Mouse (Mus musculus): ENCODE measurements at regions not wholly inside any gene's neighbourhood (a gene's known extent, or its start where the extent isn't known, plus 50 kb on each side); places are given as distances from the start of the nearest gene placed in this dataset.
A peak's percentile ranks its signal among the peaks of the same experiment; 100 is the strongest.

DNA sequence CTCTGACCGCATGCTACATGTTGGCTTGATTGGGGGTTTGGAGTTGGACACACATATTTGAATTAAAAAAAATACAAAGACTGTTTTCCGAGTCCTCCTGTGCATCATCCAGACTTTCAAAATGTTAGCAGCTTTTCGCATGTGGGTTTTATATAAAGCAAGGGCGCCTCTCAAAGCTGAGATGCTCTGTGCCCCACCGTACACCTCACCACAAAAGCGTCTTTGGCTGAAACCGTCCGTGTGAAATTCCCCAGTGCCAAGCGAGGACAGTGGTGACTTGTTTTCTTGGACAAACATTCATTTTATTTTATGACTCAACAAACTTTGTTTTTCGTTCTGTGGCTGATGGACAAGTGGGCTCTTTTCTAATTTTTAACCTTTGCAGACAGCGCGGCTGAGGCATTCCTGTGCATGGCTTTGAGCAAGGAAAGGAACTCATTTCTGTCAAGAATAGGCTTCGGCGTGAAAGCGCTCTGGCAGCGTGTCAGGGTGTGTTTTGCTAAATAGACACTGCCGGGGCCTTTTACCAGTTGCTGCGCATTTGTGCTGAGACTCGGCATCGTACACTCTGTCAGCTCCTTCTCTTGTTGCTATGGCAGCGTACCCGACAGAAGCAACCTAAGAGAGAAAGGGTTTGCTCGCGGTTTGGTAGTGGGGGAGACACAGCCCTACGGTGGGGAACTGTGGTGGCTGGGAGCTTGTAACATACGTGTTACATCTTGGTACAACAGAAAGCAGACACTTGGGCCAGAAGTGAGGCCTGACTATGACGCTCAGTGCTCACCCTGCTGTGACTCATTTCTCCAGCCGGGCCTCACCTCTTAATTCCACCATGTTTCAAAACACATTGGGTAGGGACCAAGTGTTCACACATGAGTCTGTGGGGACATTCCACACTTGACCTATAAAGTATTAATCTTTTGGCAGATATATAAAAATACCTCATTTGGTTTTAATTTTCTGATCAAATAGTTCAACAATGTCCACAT lies 123.6 kb downstream of the Qrsl1 start:
- ATAC-seq: no peak
- Histone ChIP-seq H3K9me3 (replicated peaks) (peaks cover 10% of the 10 kb centered on the region), H3K27me3 (replicated peaks) (no peaks in the 10 kb centered on the region), H3K27ac (no peak overlapping the region), H3K4me1 (no peaks in the 10 kb centered on the region), H3K36me3 (no peaks in the 10 kb centered on the region), H3K9ac (no peak overlapping the region), H3K4me3 (no peak overlapping the region), H3K4me2 (no peak overlapping the region)
- WGBS (ENCODE audit: insufficient replicate concordance): 84% methylated on average over 28 of the region's 28 CpGs

GRCm38 (mm10) chr10:43780571-43780970 lies 121.0 kb downstream of the Qrsl1 start:
- Histone ChIP-seq H3K27me3 (replicated peaks) (no peaks in the 10 kb centered on the region), H3K36me3 (no peaks in the 10 kb centered on the region), H3K27ac (no peak overlapping the region), H3K4me1 (no peaks in the 10 kb centered on the region), H3K9ac (no peak overlapping the region), H3K4me3 (no peak overlapping the region), H3K9me3 (replicated peaks) (peaks cover 11% of the 10 kb centered on the region), H3K4me2 (no peak overlapping the region)
- 76% methylated on average over 4 of the region's 4 CpGs for WGBS (ENCODE audit: insufficient replicate concordance)
- ATAC-seq: no peak

DNA sequence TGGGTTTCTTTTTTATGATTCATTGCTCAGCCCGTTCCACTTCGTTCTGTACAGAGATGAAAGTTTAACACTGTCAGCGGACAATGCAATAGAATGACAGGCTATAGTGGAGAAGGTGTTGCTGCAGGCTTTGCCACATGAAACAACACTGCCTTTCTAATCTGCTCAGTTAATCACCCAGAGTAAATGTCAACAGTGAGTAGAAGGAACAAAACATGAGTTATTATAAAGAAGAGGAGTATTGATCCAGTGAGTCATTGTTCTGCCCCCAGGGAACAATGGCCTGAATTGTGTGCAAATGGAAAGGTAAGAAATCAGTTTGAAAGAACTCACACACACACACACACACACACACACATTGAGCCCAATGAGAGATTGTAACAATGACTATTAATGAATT lies 118.2 kb downstream of the Qrsl1 start:
- Histone ChIP-seq H3K9me3 (replicated peaks) (peaks cover 11% of the 10 kb centered on the region), H3K4me1 (no peaks in the 10 kb centered on the region), H3K27ac (no peak overlapping the region), H3K36me3 (no peaks in the 10 kb centered on the region), H3K9ac (no peak overlapping the region), H3K27me3 (replicated peaks) (no peaks in the 10 kb centered on the region), H3K4me2 (no peak overlapping the region), H3K4me3 (no peak overlapping the region)
- ATAC-seq: no peak
- 70% methylated on average over 3 of the region's 3 CpGs for WGBS (ENCODE audit: insufficient replicate concordance)

- no peaks in the 10 kb centered on the region for H3K9me3 ChIP-seq (replicated peaks)
- peaks cover 60% of the 10 kb centered on the region for H3K4me1 ChIP-seq
- H3K9ac ChIP-seq: peak overlapping the region; percentile 47
- H3K36me3 ChIP-seq: no peaks in the 10 kb centered on the region
- no peaks in the 10 kb centered on the region for H3K27me3 ChIP-seq (replicated peaks)
- ATAC-seq: peak; percentile 66; the same call in 1 of the 2 replicates
- H3K4me2 ChIP-seq: peak overlapping the region; percentile 45; the same call in 1 of the 2 replicates
- WGBS (ENCODE audit: insufficient replicate concordance): 72% methylated on average over 4 of the region's 4 CpGs
- H3K27ac ChIP-seq: peak overlapping the region; percentile 88
- no peak overlapping the region for H3K4me3 ChIP-seq
These were observed 110.8 kb downstream of the Qrsl1 start for GRCm38 (mm10) chr10:43790780-43791179.

DNA sequence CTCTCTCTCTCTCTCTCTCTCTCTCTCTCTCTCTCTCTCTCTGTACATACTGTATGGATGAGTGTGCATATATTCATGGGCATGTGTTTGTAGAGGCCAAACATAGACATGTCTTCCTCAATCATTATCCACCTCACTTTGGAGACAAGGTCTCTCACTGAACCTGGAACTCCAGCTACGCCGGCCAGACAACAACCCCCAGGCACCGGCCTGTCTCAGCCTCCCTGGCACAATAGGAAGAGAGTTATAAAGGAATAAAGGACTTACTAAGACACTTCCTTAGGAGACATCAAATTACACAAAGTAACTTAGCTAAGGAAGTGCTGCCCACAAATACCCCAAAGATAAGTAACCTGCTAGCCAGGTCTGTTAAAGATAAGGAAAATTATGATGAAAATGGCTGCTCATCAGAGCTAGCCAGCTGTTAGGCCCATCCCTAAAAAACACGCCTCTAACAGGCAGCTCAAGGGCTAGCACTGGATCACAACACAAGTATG lies 110.0 kb downstream of the Qrsl1 start:
- 39% methylated on average over 4 of the region's 4 CpGs for WGBS (ENCODE audit: insufficient replicate concordance)
- peak; percentile 98 for ATAC-seq
- no peaks in the 10 kb centered on the region for H3K36me3 ChIP-seq
- peaks cover 60% of the 10 kb centered on the region for H3K4me1 ChIP-seq
- H3K9me3 ChIP-seq (replicated peaks): no peaks in the 10 kb centered on the region
- H3K4me3 ChIP-seq: no peak overlapping the region
- H3K27ac ChIP-seq: peak overlapping the region; percentile 88
- H3K4me2 ChIP-seq: peak overlapping the region; percentile 45
- H3K27me3 ChIP-seq (replicated peaks): no peaks in the 10 kb centered on the region
- peak overlapping the region; percentile 47 for H3K9ac ChIP-seq

GRCm38 (mm10) chr10:43792618-43793017 lies 108.9 kb downstream of the Qrsl1 start:
- H3K9ac ChIP-seq: peak overlapping the region; percentile 36; the same call in 1 of the 2 replicates
- H3K4me3 ChIP-seq: no peak overlapping the region
- H3K36me3 ChIP-seq: no peaks in the 10 kb centered on the region
- peak overlapping the region; percentile 88 for H3K27ac ChIP-seq
- ATAC-seq: no peak
- 79% methylated on average over 3 of the region's 3 CpGs for WGBS (ENCODE audit: insufficient replicate concordance)
- H3K9me3 ChIP-seq (replicated peaks): no peaks in the 10 kb centered on the region
- peaks cover 60% of the 10 kb centered on the region for H3K4me1 ChIP-seq
- H3K4me2 ChIP-seq: no peak overlapping the region
- H3K27me3 ChIP-seq (replicated peaks): no peaks in the 10 kb centered on the region

DNA sequence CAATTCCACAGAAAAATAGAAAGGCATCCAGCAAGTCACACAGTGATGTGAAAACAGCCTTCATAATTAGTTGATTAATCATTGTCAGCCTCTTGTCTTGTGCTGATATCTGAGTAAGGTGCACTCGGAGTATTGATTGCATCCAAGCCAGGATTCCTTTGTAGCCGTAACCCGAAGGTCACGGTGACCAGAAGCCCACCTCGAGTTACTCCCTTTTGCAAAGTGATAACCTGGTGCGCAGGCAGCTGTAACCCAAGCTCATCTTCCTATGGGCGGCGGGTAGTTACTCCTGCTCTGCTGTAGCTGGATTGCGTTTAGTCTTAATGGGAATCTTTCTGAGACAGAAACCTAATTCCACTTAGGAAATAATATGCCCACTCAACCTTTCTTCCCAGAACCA lies 107.0 kb downstream of the Qrsl1 start:
- no peak for ATAC-seq
- Histone ChIP-seq H3K9ac (no peak overlapping the region), H3K4me1 (peaks cover 51% of the 10 kb centered on the region), H3K9me3 (replicated peaks) (no peaks in the 10 kb centered on the region), H3K4me3 (no peak overlapping the region), H3K27me3 (replicated peaks) (no peaks in the 10 kb centered on the region), H3K36me3 (no peaks in the 10 kb centered on the region), H3K4me2 (no peak overlapping the region), H3K27ac (no peak overlapping the region)
- 88% methylated on average over 9 of the region's 9 CpGs for WGBS (ENCODE audit: insufficient replicate concordance)

DNA sequence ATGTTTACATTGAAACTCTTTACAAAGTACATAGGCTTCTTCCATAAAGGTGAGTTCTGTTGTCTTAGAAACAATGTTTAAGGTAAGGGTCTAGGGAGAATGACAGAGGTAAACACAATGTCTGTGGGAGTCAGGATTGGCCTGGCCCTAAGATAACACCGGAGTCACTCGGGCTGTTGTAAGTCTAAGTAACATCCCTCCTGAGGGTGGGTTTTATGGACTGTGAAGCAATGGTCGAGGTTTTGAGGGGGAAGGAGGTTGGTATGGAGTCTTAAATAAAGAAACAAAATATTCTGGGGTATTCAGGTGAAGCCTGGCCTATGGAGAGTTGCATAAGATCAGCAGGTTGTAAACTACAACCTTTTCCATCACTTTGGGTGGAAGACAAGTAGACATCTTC lies 101.5 kb downstream of the Qrsl1 start:
- Histone ChIP-seq H3K4me1 (peaks cover 11% of the 10 kb centered on the region), H3K27ac (no peak overlapping the region), H3K27me3 (replicated peaks) (no peaks in the 10 kb centered on the region), H3K9me3 (replicated peaks) (no peaks in the 10 kb centered on the region), H3K9ac (no peak overlapping the region), H3K4me2 (no peak overlapping the region), H3K36me3 (no peaks in the 10 kb centered on the region), H3K4me3 (no peak overlapping the region)
- WGBS (ENCODE audit: insufficient replicate concordance): 50% methylated on average over 3 of the region's 3 CpGs
- ATAC-seq: no peak

- H3K9ac ChIP-seq: no peak overlapping the region
- H3K4me1 ChIP-seq: peaks cover 17% of the 10 kb centered on the region
These were observed 86.3 kb downstream of the Qrsl1 start for GRCm38 (mm10) chr10:43815291-43815690.

DNA sequence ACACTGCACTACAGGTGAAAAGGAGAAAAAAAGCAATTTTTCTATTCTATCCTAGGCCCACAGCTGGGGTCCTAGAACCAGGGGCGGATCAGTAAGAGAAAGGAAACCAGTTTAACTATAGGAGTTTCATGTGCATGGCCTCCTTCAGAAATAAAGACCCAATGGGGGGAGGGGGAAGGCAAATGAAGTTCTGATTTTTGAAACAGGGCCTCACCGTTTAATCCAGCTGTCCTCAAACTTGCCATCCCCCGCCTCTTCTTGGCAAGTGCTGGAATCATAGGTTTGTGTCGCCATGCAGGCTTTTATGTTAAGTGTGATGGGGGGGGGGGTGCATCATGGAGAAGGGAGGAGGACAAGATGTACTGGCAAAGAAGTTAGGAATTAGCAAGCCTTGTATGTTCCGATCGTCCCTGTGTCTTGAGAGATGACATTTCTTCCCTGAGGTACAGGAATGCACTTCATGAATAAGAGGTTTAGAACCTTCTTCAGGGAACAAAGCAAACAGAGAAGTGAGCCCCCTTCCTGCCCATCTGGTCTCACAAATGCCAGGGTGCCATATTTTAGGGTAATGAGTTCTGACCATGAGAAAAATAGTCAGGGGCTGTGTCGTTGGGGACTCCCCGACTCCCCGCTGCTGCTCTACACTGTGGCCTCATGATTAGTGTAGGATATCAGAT lies 83.9 kb downstream of the Qrsl1 start:
- no peaks in the 10 kb centered on the region for H3K36me3 ChIP-seq
- H3K9me3 ChIP-seq (replicated peaks): no peaks in the 10 kb centered on the region
- no peak for ATAC-seq
- peaks cover 17% of the 10 kb centered on the region for H3K4me1 ChIP-seq
- H3K9ac ChIP-seq: no peak overlapping the region
- no peak overlapping the region for H3K4me2 ChIP-seq
- WGBS (ENCODE audit: insufficient replicate concordance): 58% methylated on average over 9 of the region's 9 CpGs
- no peak overlapping the region for H3K27ac ChIP-seq
- H3K27me3 ChIP-seq (replicated peaks): no peaks in the 10 kb centered on the region
- H3K4me3 ChIP-seq: no peak overlapping the region

More at GRCm38 (mm10) chr10:43815291-43815690, 86.3 kb downstream of the Qrsl1 start:
- no peak overlapping the region for H3K4me2 ChIP-seq
- 58% methylated on average over 5 of the region's 5 CpGs for WGBS (ENCODE audit: insufficient replicate concordance)
- H3K36me3 ChIP-seq: no peaks in the 10 kb centered on the region
- no peaks in the 10 kb centered on the region for H3K9me3 ChIP-seq (replicated peaks)
- H3K27me3 ChIP-seq (replicated peaks): no peaks in the 10 kb centered on the region
- no peak overlapping the region for H3K4me3 ChIP-seq
- ATAC-seq: no peak; the same call in 1 of the 2 replicates
- H3K27ac ChIP-seq: no peak overlapping the region

- H3K4me2 ChIP-seq: no peak overlapping the region
- no peak overlapping the region for H3K9ac ChIP-seq
- H3K4me3 ChIP-seq: no peak overlapping the region
- peaks cover 17% of the 10 kb centered on the region for H3K4me1 ChIP-seq
- WGBS (ENCODE audit: insufficient replicate concordance): 54% methylated on average over 5 of the region's 5 CpGs
- no peaks in the 10 kb centered on the region for H3K27me3 ChIP-seq (replicated peaks)
- H3K36me3 ChIP-seq: no peaks in the 10 kb centered on the region
- H3K9me3 ChIP-seq (replicated peaks): no peaks in the 10 kb centered on the region
- H3K27ac ChIP-seq: no peak overlapping the region
- ATAC-seq: no peak
These were observed 82.9 kb downstream of the Qrsl1 start for GRCm38 (mm10) chr10:43818623-43819022.

GRCm38 (mm10) chr10:43819434-43819833 lies 82.1 kb downstream of the Qrsl1 start:
- H3K36me3 ChIP-seq: no peaks in the 10 kb centered on the region
- no peak for ATAC-seq
- no peak overlapping the region for H3K4me2 ChIP-seq
- H3K4me3 ChIP-seq: no peak overlapping the region
- WGBS (ENCODE audit: insufficient replicate concordance): 83% methylated on average over 6 of the region's 6 CpGs
- no peaks in the 10 kb centered on the region for H3K9me3 ChIP-seq (replicated peaks)
- H3K4me1 ChIP-seq: peaks cover 17% of the 10 kb centered on the region
- H3K27ac ChIP-seq: no peak overlapping the region
- H3K27me3 ChIP-seq (replicated peaks): no peaks in the 10 kb centered on the region
- no peak overlapping the region for H3K9ac ChIP-seq

All from liver, embryonic 12.5 days (tissue).